Mouse (Mus musculus) lung, embryonic 14.5 days (tissue): ENCODE data around the gene Defb9. TPM values are rescaled to one million over a fixed set of nuclear protein-coding genes. Genes with fewer than 3 reads are reported as not detected.
"Not testable (repeated sequence)": the region's sequence is repeated elsewhere in the genome, so short reads cannot be mapped to it uniquely, and the experiment has no call there.

Experiments
- ATAC-seq: fragments of 200-750 bp; cut with Nextera tagmentation; 2 replicates; pipeline ENCODE4 v1.8.0; 2017; ENCODE audit warnings: mild to moderate bottlenecking, moderate TSS enrichment, moderate library complexity; ENCODE audit not compliant: insufficient read depth
- DNase-seq: peaks from one replicate; pipeline ENCODE4 v3.0.0-alpha.2; 2015
- H3K27ac ChIP-seq: fragments of 300-500 bp; sonication (generic); 2 replicates; pipeline ENCODE4 v1.5.1; 2014; ENCODE audit warnings: low read depth, mild to moderate bottlenecking, moderate library complexity
- H3K27me3 ChIP-seq: fragments of 300-500 bp; sonication (generic); 2 replicates; pipeline ENCODE4 v1.6.1; 2014; ENCODE audit warnings: low read length, control low read depth; ENCODE audit not compliant: insufficient read depth
- H3K36me3 ChIP-seq: fragments of 300-500 bp; sonication (generic); 2 replicates; pipeline ENCODE4 v1.6.1; 2014; ENCODE audit warnings: control low read depth; ENCODE audit not compliant: insufficient read depth
- H3K4me1 ChIP-seq: fragments of 300-500 bp; sonication (generic); 2 replicates; pipeline ENCODE4 v1.6.1; 2014; ENCODE audit warnings: antibody characterized with exemption, control low read depth; ENCODE audit not compliant: insufficient read depth
- H3K4me2 ChIP-seq: fragments of 300-500 bp; sonication (generic); 2 replicates; pipeline ENCODE4 v1.6.1; 2014; ENCODE audit warnings: mild to moderate bottlenecking
- H3K4me3 ChIP-seq: fragments of 300-500 bp; sonication (generic); 2 replicates; pipeline ENCODE4 v1.5.1; 2014; ENCODE audit warnings: low read depth, low read length
- H3K9ac ChIP-seq: fragments of 300-500 bp; sonication (generic); 2 replicates; pipeline ENCODE4 v1.6.1; 2014
- H3K9me3 ChIP-seq: fragments of 300-500 bp; sonication (generic); 2 replicates; pipeline ENCODE4 v1.6.1; 2016; ENCODE audit warnings: low read depth, low read length, control low read depth
- CTCF ChIP-seq: IDR thresholded peaks from 2 replicates; pipeline ENCODE4 v1.5.1; 2016; ENCODE audit warnings: antibody characterized with exemption, low read depth
- WGBS: fragments of 180-500 bp; shearing (Covaris S2); extraction: QIAGEN DNeasy Blood & Tissue Kit; methylation state at CpG from one replicate; pipeline ENCODE4 v1.1.7; 2014; 5-methylcytosine and 5-hydroxymethylcytosine counted together
- polyA plus RNA-seq: library from polyadenylated mRNA; unstranded; fragments of >200 nt; fragmentation: Nextera tagmentation; extraction: Ambion mirVana; gene quantifications from 2 replicates; pipeline ENCODE4 v1.2.1, GENCODE M21; 2014

Gene Defb9
- polyA plus RNA-seq: not detected in 2 replicates

DNA sequence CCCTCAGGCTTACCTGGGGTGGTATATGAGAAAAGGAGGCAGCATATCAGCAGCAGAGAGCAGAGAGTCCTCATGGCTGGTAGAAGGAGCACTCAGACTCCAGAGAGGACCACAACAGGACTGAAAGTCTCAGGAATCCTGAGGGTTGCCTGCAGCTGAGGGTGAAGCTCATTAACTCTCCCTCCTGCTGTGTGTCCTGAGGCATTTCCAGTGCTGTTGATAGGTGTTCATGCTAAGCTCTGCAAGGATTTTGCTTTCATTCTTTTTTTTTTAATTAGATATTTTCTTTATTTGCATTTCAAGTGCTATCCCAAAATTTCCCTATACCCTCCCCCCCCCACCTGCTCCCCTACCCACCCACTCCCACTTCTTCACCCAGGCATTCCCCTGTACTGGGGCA is at the start of gene Defb9:
Gene Defb9 (minus strand): TSS at position 101 of the 400 bp plus-strand sequence.
- DNase-seq, H3K9me3 ChIP-seq, H3K27me3 ChIP-seq, H3K27ac ChIP-seq, H3K9ac ChIP-seq, H3K4me1 ChIP-seq, H3K4me2 ChIP-seq, H3K36me3 ChIP-seq, H3K4me3 ChIP-seq, ATAC-seq: not testable (repeated sequence)

- no peaks in the 10 kb centered on the region for H3K36me3 ChIP-seq
- H3K9me3 ChIP-seq: no peaks in the 10 kb centered on the region
- no peak within 1 kb of the TSS for H3K4me2 ChIP-seq
- H3K27me3 ChIP-seq: no peaks in the 10 kb centered on the region
- no peak within 1 kb of the TSS for H3K4me3 ChIP-seq
- TF ChIP-seq CTCF: no peak
- H3K27ac ChIP-seq: no peak within 1 kb of the TSS
- ATAC-seq: no peak
- WGBS: 88% methylated on average over 6 of the region's 6 CpGs
- no peak for DNase-seq
- H3K4me1 ChIP-seq: no peaks in the 10 kb centered on the region
- no peak within 1 kb of the TSS for H3K9ac ChIP-seq
These were observed 47.4 kb upstream of the Defb9 start, which contains the start of gene Defb15 for GRCm38 (mm10) chr8:21932610-21933009. TSS of gene Defb15 (minus strand) at chr8:21932710.

DNA sequence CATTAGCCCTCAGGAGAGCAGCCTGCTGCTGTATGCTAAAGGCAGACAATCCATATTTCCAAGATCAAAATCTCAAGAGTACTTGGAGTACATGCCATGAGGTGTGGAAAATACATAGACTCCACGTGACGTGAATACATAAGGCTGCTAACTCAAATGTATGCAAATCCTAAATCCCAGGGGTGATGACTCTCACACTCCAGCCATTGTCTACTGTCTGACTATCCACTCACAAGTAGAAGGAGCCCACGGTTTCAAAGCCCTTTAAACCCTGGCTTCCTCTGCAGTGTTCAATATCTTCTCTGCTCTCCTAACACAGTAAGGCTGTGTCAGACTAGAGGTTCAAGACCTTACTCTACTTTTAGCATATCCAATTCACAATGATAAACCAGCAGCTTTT is 45.5 kb upstream of the Defb9 start:
- H3K4me3 ChIP-seq, DNase-seq, H3K27ac ChIP-seq, H3K4me2 ChIP-seq, H3K4me1 ChIP-seq, H3K9ac ChIP-seq, H3K9me3 ChIP-seq, H3K27me3 ChIP-seq, ATAC-seq, H3K36me3 ChIP-seq: not testable (repeated sequence)
- 78% methylated on average over 3 of the region's 3 CpGs for WGBS

DNA sequence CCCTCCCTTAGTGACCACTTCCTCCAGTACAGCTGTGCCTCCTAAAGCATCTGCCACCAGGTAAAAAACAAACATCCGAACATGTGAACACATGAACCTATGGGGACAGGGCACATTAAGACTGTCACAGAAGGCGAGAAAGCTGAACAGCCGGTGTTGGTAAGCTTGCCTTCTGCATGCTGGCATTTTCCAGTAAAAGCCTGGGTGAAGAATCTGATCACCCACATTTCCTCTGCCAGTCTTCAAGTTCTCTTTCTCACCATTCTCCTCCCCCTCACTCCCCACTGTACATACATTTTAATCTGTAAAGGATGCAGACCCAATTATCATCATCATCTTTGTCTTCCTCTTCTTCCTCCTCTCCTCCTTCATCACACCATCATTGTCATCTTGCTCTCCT is 30.4 kb upstream of the Defb9 start:
- Histone ChIP-seq H3K9ac (no peak overlapping the region), H3K27ac (no peak overlapping the region), H3K36me3 (no peaks in the 10 kb centered on the region), H3K27me3 (no peaks in the 10 kb centered on the region), H3K4me1 (no peaks in the 10 kb centered on the region), H3K9me3 (no peaks in the 10 kb centered on the region), H3K4me3 (no peak overlapping the region), H3K4me2 (no peak overlapping the region)
- no peak for ATAC-seq
- TF ChIP-seq CTCF: no peak
- 66% methylated on average over 3 of the region's 3 CpGs for WGBS
- DNase-seq: no peak

DNA sequence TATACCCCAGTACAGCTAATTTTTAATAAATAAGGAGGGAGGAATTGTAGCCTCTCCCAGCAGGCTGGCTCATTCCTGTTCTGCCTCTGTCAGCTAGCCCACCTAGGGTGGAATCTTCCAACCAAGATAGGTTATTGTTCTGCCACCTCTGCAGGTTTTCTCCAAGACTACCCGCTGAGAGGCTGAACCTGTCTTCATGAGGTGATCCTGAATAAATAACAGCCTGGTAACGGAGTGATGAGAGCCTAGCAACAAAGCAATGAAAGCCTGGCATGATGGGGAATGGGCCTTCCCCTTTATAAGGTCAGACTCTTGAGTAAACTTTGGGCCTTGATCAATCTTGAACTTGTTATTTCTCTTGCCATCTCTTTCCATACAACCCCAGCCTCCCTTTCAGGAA is 27.3 kb upstream of the Defb9 start:
- 23% methylated on average over 2 of the region's 2 CpGs for WGBS
- Histone ChIP-seq H3K27me3 (no peaks in the 10 kb centered on the region), H3K4me1 (no peaks in the 10 kb centered on the region), H3K4me3 (no peak overlapping the region), H3K4me2 (no peak overlapping the region), H3K9ac (no peak overlapping the region), H3K36me3 (no peaks in the 10 kb centered on the region), H3K27ac (no peak overlapping the region), H3K9me3 (no peaks in the 10 kb centered on the region)
- ATAC-seq (no peak), DNase-seq (no peak)
- no peak for TF ChIP-seq CTCF

GRCm38 (mm10) chr8:21911931-21912330 is 26.7 kb upstream of the Defb9 start:
- Histone ChIP-seq H3K4me1 (no peaks in the 10 kb centered on the region), H3K4me2 (no peak overlapping the region)
- 24% methylated on average over 1 of the region's 1 CpGs for WGBS

GRCm38 (mm10) chr8:21906290-21906689 is 21.1 kb upstream of the Defb9 start, which contains the start of gene Defb11:
TSS of gene Defb11 (minus strand) at chr8:21906412.
- not testable (repeated sequence) for H3K36me3 ChIP-seq, H3K9me3 ChIP-seq, ATAC-seq, H3K27me3 ChIP-seq, H3K27ac ChIP-seq, DNase-seq, H3K4me2 ChIP-seq, H3K4me1 ChIP-seq, H3K4me3 ChIP-seq, H3K9ac ChIP-seq

More at GRCm38 (mm10) chr8:21911931-21912330, 26.7 kb upstream of the Defb9 start:
- no peak for DNase-seq
- ATAC-seq: no peak
- H3K4me3 ChIP-seq: no peak overlapping the region
- no peaks in the 10 kb centered on the region for H3K27me3 ChIP-seq
- TF ChIP-seq CTCF: no peak
- no peak overlapping the region for H3K9ac ChIP-seq
- no peaks in the 10 kb centered on the region for H3K36me3 ChIP-seq
- H3K27ac ChIP-seq: no peak overlapping the region
- no peaks in the 10 kb centered on the region for H3K9me3 ChIP-seq

- ATAC-seq, H3K4me3 ChIP-seq, H3K27me3 ChIP-seq, H3K27ac ChIP-seq, H3K9ac ChIP-seq, H3K36me3 ChIP-seq, H3K4me1 ChIP-seq, H3K9me3 ChIP-seq, DNase-seq, H3K4me2 ChIP-seq: not testable (repeated sequence)
- WGBS: 46% methylated on average over 1 of the region's 1 CpGs
These were observed 26.6 kb downstream of the Defb9 start, which contains the start of gene Defb10 for GRCm38 (mm10) chr8:21858586-21858985. TSS of gene Defb10 (plus strand) at chr8:21858901.

Other genes with a start within 250 kb of the Defb9 start
- not detected in 2 replicates for gene Defa17, start 229.6 kb downstream of the Defb9 start, polyA plus RNA-seq
- not detected in 2 replicates for gene Defa34, start 219.6 kb downstream of the Defb9 start, polyA plus RNA-seq
- not detected in 2 replicates for gene AY761184, start 181.8 kb downstream of the Defb9 start, polyA plus RNA-seq
- gene Defa24, start 150.9 kb downstream of the Defb9 start, polyA plus RNA-seq: not detected in 2 replicates
- not detected in 2 replicates for gene Defb50, start 61.9 kb downstream of the Defb9 start, polyA plus RNA-seq
- not detected in 2 replicates for gene Defb2, start 45.5 kb downstream of the Defb9 start, polyA plus RNA-seq
- gene Defb10, start 26.5 kb downstream of the Defb9 start, polyA plus RNA-seq: not detected in 2 replicates
- not detected in 2 replicates for gene Defb11, start 21.0 kb upstream of the Defb9 start, polyA plus RNA-seq
- gene Defb15, start 47.3 kb upstream of the Defb9 start, polyA plus RNA-seq: not detected in 2 replicates
- gene Defb35, start 52.9 kb upstream of the Defb9 start, polyA plus RNA-seq: not detected in 2 replicates
- not detected in 2 replicates for gene Defb13, start 61.3 kb upstream of the Defb9 start, polyA plus RNA-seq
- not detected in 2 replicates for gene Fam90a1a, start 73.3 kb upstream of the Defb9 start, polyA plus RNA-seq
- not detected in 2 replicates for gene Ccdc70, start 84.4 kb upstream of the Defb9 start, polyA plus RNA-seq
- 1.9 and 2.2 TPM in 2 replicates for gene Atp7b, start 174.9 kb upstream of the Defb9 start, polyA plus RNA-seq
- 27.6 and 34.4 TPM in 2 replicates for gene Alg11, start 175.3 kb upstream of the Defb9 start, polyA plus RNA-seq
- 0.26 and 0.27 TPM in 2 replicates for gene Nek5, start 239.6 kb upstream of the Defb9 start, polyA plus RNA-seq